Mouse (Mus musculus) cerebellum, adult 11 months (tissue): ENCODE results near the gene Usf1.

Experiments
- DNase-seq: peaks from one replicate; pipeline ENCODE4 v3.0.0; 2022

Gene Usf1

GRCm38 (mm10) chr1:171410947-171411484, at the start of gene Usf1:
TSS of gene Usf1 (plus strand) at chr1:171411313.
- peak; percentile 94 for DNase-seq

- DNase-seq, result no peak
Observed at GRCm38 (mm10) chr1:171365934-171366333, 45.2 kb upstream of the Usf1 start.

- DNase-seq, result no peak
Observed at GRCm38 (mm10) chr1:171369845-171370556, 41.1 kb upstream of the Usf1 start, which contains the start of gene Nectin4. TSS of gene Nectin4 (plus strand) at chr1:171370099.

- DNase-seq, result no peak
Observed at GRCm38 (mm10) chr1:171372880-171373279, 38.2 kb upstream of the Usf1 start.

- DNase-seq, result no peak
Observed at GRCm38 (mm10) chr1:171373946-171374345, 37.2 kb upstream of the Usf1 start.

GRCm38 (mm10) chr1:171375646-171376097, 35.4 kb upstream of the Usf1 start:
- DNase-seq, result no peak

GRCm38 (mm10) chr1:171378298-171378697, 32.8 kb upstream of the Usf1 start:
- peak; percentile 46 for DNase-seq

- peak; percentile 80 for DNase-seq
Observed at GRCm38 (mm10) chr1:171379935-171380599, 31.0 kb upstream of the Usf1 start.

GRCm38 (mm10) chr1:171382096-171382620, 29.0 kb upstream of the Usf1 start:
- no peak for DNase-seq

- no peak for DNase-seq
Observed at GRCm38 (mm10) chr1:171384361-171384760, 26.8 kb upstream of the Usf1 start.

- no peak for DNase-seq
Observed at GRCm38 (mm10) chr1:171385171-171385570, 25.9 kb upstream of the Usf1 start.

- no peak for DNase-seq
Observed at GRCm38 (mm10) chr1:171387099-171387498, 24.0 kb upstream of the Usf1 start.

- DNase-seq, result no peak
Observed at GRCm38 (mm10) chr1:171388376-171389102, 22.6 kb upstream of the Usf1 start, which contains the start of gene Arhgap30. TSS of gene Arhgap30 (plus strand) at chr1:171388954.

- DNase-seq, result no peak
Observed at GRCm38 (mm10) chr1:171390101-171390500, 21.0 kb upstream of the Usf1 start.

GRCm38 (mm10) chr1:171401821-171402220, 9.3 kb upstream of the Usf1 start:
- no peak for DNase-seq

GRCm38 (mm10) chr1:171402991-171403390, 8.1 kb upstream of the Usf1 start:
- no peak for DNase-seq

- DNase-seq, result no peak
Observed at GRCm38 (mm10) chr1:171407263-171407662, 3.9 kb upstream of the Usf1 start.

- DNase-seq, result no peak
Observed at GRCm38 (mm10) chr1:171410231-171410630, 882 bp upstream of the Usf1 start.

- DNase-seq, result no peak
Observed at GRCm38 (mm10) chr1:171411492-171411941, 404 bp downstream of the Usf1 start.

- no peak for DNase-seq
Observed at GRCm38 (mm10) chr1:171412001-171412441, 908 bp downstream of the Usf1 start.

- no peak for DNase-seq
Observed at GRCm38 (mm10) chr1:171412446-171412845, 1.3 kb downstream of the Usf1 start.

- DNase-seq, result no peak
Observed at GRCm38 (mm10) chr1:171413608-171414007, 2.5 kb downstream of the Usf1 start.

GRCm38 (mm10) chr1:171418660-171419059, 7.5 kb downstream of the Usf1 start, which contains the start of gene Tstd1:
TSS of gene Tstd1 (plus strand) at chr1:171418872.
- no peak for DNase-seq
